Mouse (Mus musculus) liver, adult 2 months (tissue): ENCODE results near the gene 1700001P01Rik. TPM values are rescaled to one million over a fixed set of nuclear protein-coding genes. Genes with fewer than 3 reads are reported as not detected.

Experiments
- DNase-seq: peaks from one replicate; pipeline ENCODE4 v3.0.0-alpha.2; 2011; ENCODE audit warnings: low read depth, low spot score; ENCODE audit errors: extremely low read depth
- H3K27ac ChIP-seq: fragments of 200-500 bp; replicated peaks from 2 replicates; pipeline ENCODE4 v1.5.1; 2012; ENCODE audit warnings: low read depth, mild to moderate bottlenecking, control low read depth, inconsistent platforms, low read length; ENCODE audit not compliant: insufficient read depth
- H3K27me3 ChIP-seq: fragments of 200-500 bp; 2 replicates; pipeline ENCODE4 v1.6.1; 2012; ENCODE audit warnings: mild to moderate bottlenecking, moderate library complexity, low read length, inconsistent platforms; ENCODE audit not compliant: control insufficient read depth, insufficient read depth
- H3K36me3 ChIP-seq: fragments of 200-500 bp; 2 replicates; pipeline ENCODE4 v1.6.1; 2012; ENCODE audit warnings: low read length, inconsistent platforms; ENCODE audit not compliant: control insufficient read depth, insufficient read depth
- H3K4me1 ChIP-seq: fragments of 200-500 bp; 2 replicates; pipeline ENCODE4 v1.6.1; 2011; ENCODE audit warnings: low read length; ENCODE audit not compliant: control insufficient read depth, insufficient read depth
- H3K4me3 ChIP-seq: fragments of 200-500 bp; 2 replicates; pipeline ENCODE4 v1.5.1; 2011; ENCODE audit warnings: low read depth, mild to moderate bottlenecking, control low read depth, low read length, moderate library complexity; ENCODE audit not compliant: insufficient read depth
- H3K79me2 ChIP-seq: fragments of 200-500 bp; 2 replicates; pipeline ENCODE4 v1.6.1; 2012; ENCODE audit warnings: inconsistent platforms, mild to moderate bottlenecking, low read length, moderate library complexity; ENCODE audit not compliant: control insufficient read depth, insufficient read depth
- H3K9ac ChIP-seq: fragments of 200-500 bp; 2 replicates; pipeline ENCODE4 v1.6.1; 2012; ENCODE audit warnings: low read depth, mild to moderate bottlenecking, control low read depth, inconsistent platforms, low read length
- CTCF ChIP-seq: fragments of 200-500 bp; IDR thresholded peaks from 2 replicates; pipeline ENCODE4 v1.5.1; 2011; ENCODE audit warnings: low read depth, low read length, control low read depth
- POLR2A ChIP-seq: fragments of 200-500 bp; IDR thresholded peaks from 2 replicates; pipeline ENCODE4 v1.6.1; 2011; ENCODE audit warnings: low read length, control low read depth; ENCODE audit not compliant: insufficient read depth; ENCODE audit errors: extremely low read depth
- WGBS: fragments of 180-500 bp; shearing (Covaris S2); methylation state at CpG from one replicate; pipeline ENCODE4 v1.1.7; 2018; 5-methylcytosine and 5-hydroxymethylcytosine counted together
- polyA plus RNA-seq: library from polyadenylated mRNA; depleted of rRNA; stranded (reverse); fragments of >200 nt; gene quantifications from 2 replicates; pipeline ENCODE4 v1.2.3, GENCODE M21; 2012; rRNA removed
- total RNA-seq: library from RNA; depleted of rRNA; stranded (reverse); fragments of >200 nt; gene quantifications from 2 replicates; pipeline ENCODE4 v1.2.3, GENCODE M21; 2014; rRNA removed

The 1700001P01Rik gene
- total RNA-seq (not detected in 2 replicates), polyA plus RNA-seq (not detected in 2 replicates)

DNA sequence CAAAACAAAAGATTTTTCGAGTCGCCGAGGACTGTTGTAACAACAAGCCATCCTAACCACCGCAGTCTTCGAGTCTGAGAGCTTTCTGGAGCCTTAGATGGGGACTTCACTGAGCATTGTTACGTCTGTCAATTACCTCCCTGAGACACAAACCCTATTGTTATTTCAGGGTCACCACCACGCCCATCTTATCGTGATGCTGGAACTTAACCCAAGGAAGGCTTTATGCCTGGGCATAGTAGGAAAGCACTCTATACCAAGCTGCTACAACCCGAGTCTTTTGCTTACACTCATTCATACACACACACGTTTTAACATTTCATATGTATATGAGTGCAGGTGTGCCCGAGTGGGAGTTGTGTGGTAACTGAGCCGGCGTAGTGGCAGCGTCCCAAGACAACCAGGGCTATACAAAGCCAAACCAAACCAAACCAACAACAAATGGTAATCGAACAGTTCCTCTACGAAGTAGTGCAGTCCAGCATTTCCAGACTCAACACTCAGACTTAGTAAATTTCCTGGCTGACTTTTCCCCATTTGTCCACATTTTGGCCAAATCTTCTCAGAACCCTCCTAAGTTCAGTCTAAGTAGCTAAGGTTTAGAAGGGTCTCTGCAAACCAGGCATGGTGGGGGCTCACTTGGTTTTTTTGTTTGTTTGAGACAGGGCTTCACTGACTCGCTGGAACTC lies at the start of gene 1700001P01Rik:
TSS of gene 1700001P01Rik (minus strand) at position 111 of the 689 bp plus-strand sequence.
- WGBS: 68% methylated on average over 17 of the region's 17 CpGs
- peaks cover 9% of the 10 kb centered on the region for H3K4me1 ChIP-seq
- H3K79me2 ChIP-seq: peaks cover 2% of the 10 kb centered on the region; the same call in 1 of the 2 replicates
- no peak for DNase-seq
- no peak within 1 kb of the TSS for H3K27ac ChIP-seq
- H3K36me3 ChIP-seq: peaks cover 37% of the 10 kb centered on the region
- no peaks in the 10 kb centered on the region for H3K27me3 ChIP-seq
- H3K4me3 ChIP-seq: no peak within 1 kb of the TSS
- no peak for TF ChIP-seq POLR2A
- TF ChIP-seq CTCF: no peak
- no peak within 1 kb of the TSS for H3K9ac ChIP-seq

DNA sequence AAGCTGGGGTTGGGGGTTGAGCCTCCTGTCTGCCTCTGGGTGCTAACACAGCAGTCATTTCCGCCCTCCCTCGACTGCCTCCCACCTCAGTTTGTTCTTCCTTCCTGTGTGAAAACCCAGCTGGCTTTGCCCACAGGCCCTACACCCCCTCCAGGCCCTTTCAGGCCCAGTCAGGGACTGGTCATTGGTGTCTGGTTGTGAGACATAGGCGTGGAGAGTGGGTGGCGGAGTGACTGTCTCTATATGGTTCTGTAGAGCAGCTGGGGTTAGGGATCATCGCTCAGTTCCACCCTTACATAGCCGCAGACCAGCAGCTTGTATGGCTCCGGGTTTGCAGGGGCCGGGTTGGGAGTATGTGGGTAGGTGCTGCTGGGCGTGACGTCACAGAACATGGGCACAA lies 49.6 kb upstream of the 1700001P01Rik start:
- no peak for DNase-seq
- Histone ChIP-seq H3K27ac (no peak overlapping the region), H3K27me3 (no peaks in the 10 kb centered on the region), H3K36me3 (0 out of 2 replicates have a peak, but pooled peaks cover 6% of the 10 kb centered on the region), H3K4me1 (peaks cover 22% of the 10 kb centered on the region), H3K9ac (no peak overlapping the region), H3K79me2 (peaks cover 19% of the 10 kb centered on the region; the same call in 1 of the 2 replicates), H3K4me3 (no peak overlapping the region)
- 80% methylated on average over 10 of the region's 10 CpGs for WGBS
- TF ChIP-seq POLR2A (no peak), CTCF (no peak)

DNA sequence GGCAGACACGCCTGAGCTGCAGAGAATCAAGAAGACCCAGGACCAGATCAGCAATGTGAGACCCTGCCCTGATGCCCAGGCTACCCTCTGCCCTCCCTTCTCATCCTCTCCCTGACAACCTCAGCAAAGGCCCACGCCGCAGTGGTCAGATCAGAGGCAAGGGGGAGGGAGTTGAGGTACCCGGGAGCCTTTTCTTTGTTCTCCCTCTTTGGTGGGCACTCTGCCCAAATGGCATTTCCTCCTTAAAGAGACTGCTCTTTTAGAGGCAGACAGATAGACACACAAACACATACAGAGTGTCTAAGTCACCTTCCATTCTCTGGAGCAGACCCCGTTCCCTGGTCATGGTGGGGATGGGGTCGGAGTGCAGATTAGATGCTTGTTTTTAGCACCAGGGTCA lies 49.2 kb upstream of the 1700001P01Rik start:
- no peak overlapping the region for H3K9ac ChIP-seq
- 0 out of 2 replicates have a peak, but pooled peaks cover 6% of the 10 kb centered on the region for H3K36me3 ChIP-seq
- no peak overlapping the region for H3K27ac ChIP-seq
- peaks cover 23% of the 10 kb centered on the region for H3K4me1 ChIP-seq
- no peak overlapping the region for H3K4me3 ChIP-seq
- 74% methylated on average over 6 of the region's 6 CpGs for WGBS
- TF ChIP-seq POLR2A (no peak), CTCF (no peak)
- H3K79me2 ChIP-seq: peaks cover 19% of the 10 kb centered on the region; the same call in 1 of the 2 replicates
- no peak for DNase-seq
- no peaks in the 10 kb centered on the region for H3K27me3 ChIP-seq

DNA sequence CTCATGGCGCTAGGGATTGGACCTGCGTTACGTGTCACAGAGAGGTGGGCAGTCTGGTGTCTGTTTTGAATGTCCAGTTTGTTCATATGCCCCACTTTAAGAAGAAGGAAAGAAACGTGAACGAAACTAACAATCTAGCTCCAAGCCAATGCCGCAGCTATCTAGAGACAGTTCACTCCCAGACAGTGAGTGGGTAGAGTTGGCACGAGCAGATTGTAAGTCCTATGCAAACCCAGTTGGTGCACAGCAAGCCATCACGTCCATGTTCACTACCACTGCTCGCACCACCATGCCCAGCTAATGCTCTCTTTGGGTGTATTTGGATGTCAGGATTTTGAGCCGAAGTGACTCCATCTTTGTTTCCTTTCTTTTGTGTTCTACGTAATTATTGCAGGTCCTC lies 48.5 kb upstream of the 1700001P01Rik start:
- no peak overlapping the region for H3K4me3 ChIP-seq
- 0 out of 2 replicates have a peak, but pooled peaks cover 6% of the 10 kb centered on the region for H3K36me3 ChIP-seq
- no peak overlapping the region for H3K27ac ChIP-seq
- TF ChIP-seq CTCF (no peak), POLR2A (no peak)
- peaks cover 29% of the 10 kb centered on the region for H3K4me1 ChIP-seq
- 94% methylated on average over 11 of the region's 11 CpGs for WGBS
- no peaks in the 10 kb centered on the region for H3K27me3 ChIP-seq
- no peak overlapping the region for H3K9ac ChIP-seq
- peaks cover 19% of the 10 kb centered on the region; the same call in 1 of the 2 replicates for H3K79me2 ChIP-seq
- no peak for DNase-seq

DNA sequence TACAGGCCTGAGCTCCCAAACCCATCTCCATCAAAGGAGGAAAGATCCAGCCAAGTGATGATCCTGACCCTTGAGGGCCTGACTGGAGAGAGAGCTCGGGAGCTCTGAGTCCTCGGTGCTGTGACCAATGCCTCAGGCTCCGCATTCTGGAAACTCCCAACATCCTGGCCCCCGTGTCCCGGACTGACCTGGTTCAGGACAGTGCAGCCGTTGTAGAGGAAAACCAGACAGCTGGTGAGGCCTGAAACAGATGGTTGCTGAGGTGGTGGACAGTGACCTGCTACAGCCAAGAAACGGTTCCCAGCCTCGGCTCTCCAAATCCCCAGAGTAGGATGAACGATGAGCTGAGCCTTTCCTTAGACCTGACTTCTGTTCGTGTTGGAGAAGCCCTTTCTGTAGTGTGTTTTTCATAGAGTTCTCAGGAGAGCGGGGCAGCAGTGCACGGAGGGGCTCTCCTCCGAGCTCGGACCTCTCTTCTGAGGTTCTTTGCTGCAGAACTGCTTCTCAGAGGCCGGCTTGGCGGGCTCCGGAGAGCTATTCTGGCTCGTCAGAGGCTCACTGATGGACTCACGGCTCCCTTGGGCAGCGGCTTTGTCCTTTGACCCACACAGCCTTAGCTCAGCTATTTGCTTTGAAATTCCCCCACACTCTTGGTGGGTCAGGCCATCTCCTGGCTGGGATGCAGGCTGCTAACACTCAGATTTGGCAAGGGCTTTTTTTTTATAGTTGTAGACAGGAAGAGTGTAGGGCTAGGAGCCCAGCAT lies 47.3 kb upstream of the 1700001P01Rik start:
- H3K4me1 ChIP-seq: peaks cover 39% of the 10 kb centered on the region
- H3K27ac ChIP-seq: peak overlapping the region; percentile 89

More for the DNA sequence above, 47.3 kb upstream of the 1700001P01Rik start:
- Histone ChIP-seq H3K27me3 (no peaks in the 10 kb centered on the region), H3K36me3 (0 out of 2 replicates have a peak, but pooled peaks cover 6% of the 10 kb centered on the region), H3K4me3 (peak overlapping the region; percentile 40; the same call in 1 of the 2 replicates), H3K79me2 (peaks cover 19% of the 10 kb centered on the region; the same call in 1 of the 2 replicates), H3K9ac (peak overlapping the region; percentile 55)
- peak; percentile 77 for DNase-seq
- no peak for TF ChIP-seq POLR2A
- no peak for TF ChIP-seq CTCF
- 12% methylated on average over 20 of the region's 20 CpGs for WGBS
